14 mouse cellular contexts compared by ENCODE assay signal in the genomic region with DNA sequence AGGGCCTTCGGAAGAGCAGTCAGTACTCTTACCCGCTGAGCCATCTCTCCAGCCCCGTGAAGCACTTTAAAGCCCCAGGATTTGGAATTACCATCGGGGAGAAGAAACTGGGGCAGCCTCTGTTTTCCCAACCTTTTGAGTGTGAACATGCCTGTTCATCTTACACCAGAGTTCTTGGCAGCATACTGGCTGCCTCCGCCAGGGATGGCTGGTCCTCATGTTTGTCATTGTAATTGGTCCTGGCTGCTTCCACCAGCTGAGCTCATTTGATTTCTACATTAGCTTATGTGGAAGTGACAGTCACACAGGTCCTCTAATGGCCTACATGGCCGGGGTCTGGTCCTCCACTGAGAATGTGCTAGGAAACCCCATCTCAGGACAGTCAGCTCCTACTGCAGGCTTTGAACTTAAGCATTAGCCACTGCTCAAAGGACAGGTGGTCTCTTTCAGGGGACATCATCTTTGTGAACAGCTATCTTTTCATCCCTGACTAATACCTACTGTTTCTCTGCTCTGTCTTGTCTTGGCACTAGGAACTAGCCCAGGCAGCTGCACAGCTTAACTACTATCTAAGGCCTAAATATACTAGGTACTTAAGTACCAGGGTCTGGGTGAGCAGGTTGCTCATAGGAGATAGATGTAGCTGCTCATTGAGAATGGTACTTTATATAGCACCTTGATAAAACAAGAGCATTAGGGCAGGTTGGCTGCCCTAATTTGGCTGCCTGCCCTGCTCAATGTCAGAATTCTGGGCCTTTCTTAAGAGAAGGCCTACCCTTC. TPM values are rescaled to one million over a fixed set of nuclear protein-coding genes. Genes with fewer than 3 reads are reported as not detected.
"Had no signal": no experiment of that assay in that cellular context is flagged by ENCODE, and none has a peak within 500 bp of the region (broad histone marks: within the 10 kb centered on the region; RNA-seq: fewer than 3 reads in every experiment).

No protein-coding gene starts in this region.

- ATAC-seq: lung, postnatal 0 days; midbrain, embryonic 13.5 days had no signal

- H3K4me2 ChIP-seq: liver, embryonic 11.5 days; liver, embryonic 15.5 days; midbrain, embryonic 13.5 days; stomach, embryonic 15.5 days had no signal

- H3K9ac ChIP-seq: liver, embryonic 15.5 days; midbrain, embryonic 13.5 days; stomach, embryonic 15.5 days had no signal

- H3K4me3 ChIP-seq: left cerebral cortex, adult 2 months; limb, embryonic 10.5 days; liver, embryonic 15.5 days; midbrain, embryonic 13.5 days; stomach, embryonic 15.5 days had no signal

- H3K9me3 ChIP-seq: limb, embryonic 10.5 days; liver, embryonic 15.5 days; midbrain, embryonic 13.5 days; stomach, embryonic 15.5 days had no signal

- H3K27me3 ChIP-seq: liver, embryonic 15.5 days; midbrain, embryonic 13.5 days; stomach, embryonic 15.5 days had no signal

- H3K4me1 ChIP-seq: liver, embryonic 15.5 days; stomach, embryonic 15.5 days had no signal

- H3K36me3 ChIP-seq: liver, embryonic 15.5 days; stomach, embryonic 15.5 days had no signal

- H3K27ac ChIP-seq: left cerebral cortex, adult 2 months; limb, embryonic 10.5 days; liver, embryonic 15.5 days; midbrain, embryonic 13.5 days; stomach, embryonic 15.5 days had no signal

- DNase-seq: lung, adult 2 months; lung, postnatal 36 days; right cerebral cortex, postnatal 14 days; thymus, adult 2 months; thymus, postnatal 25 days had no signal

RNA-seq across cellular contexts. Expression of a gene that starts 33.7 kb away (rescaled TPM):
- total RNA-seq: megakaryocyte progenitor cell, adult 5-6 weeks had no signal
- polyA plus RNA-seq: testis, adult 2 months had no signal
